Mouse (Mus musculus) midbrain, embryonic 16.5 days (tissue): ENCODE results near the gene Vps72. TPM values are rescaled to one million over a fixed set of nuclear protein-coding genes. Genes with fewer than 3 reads are reported as not detected.

Experiments
- ATAC-seq: fragments of 200-750 bp; cut with Nextera tagmentation; 2 replicates; pipeline ENCODE4 v1.8.0; 2017; ENCODE audit warnings: moderate TSS enrichment
- H3K27ac ChIP-seq: fragments of 300-500 bp; sonication (generic); 2 replicates; pipeline ENCODE4 v1.5.1; 2014; ENCODE audit warnings: mild to moderate bottlenecking, low read length, mixed read lengths
- H3K27me3 ChIP-seq: fragments of 300-500 bp; sonication (generic); 2 replicates; pipeline ENCODE4 v1.6.1; 2014; ENCODE audit warnings: low read depth, low read length, mixed read lengths; ENCODE audit not compliant: control insufficient read depth, insufficient read depth
- H3K36me3 ChIP-seq: fragments of 300-500 bp; sonication (generic); 2 replicates; pipeline ENCODE4 v1.6.1; 2014; ENCODE audit warnings: mild to moderate bottlenecking, low read length, moderate library complexity, mixed read lengths; ENCODE audit not compliant: control insufficient read depth, insufficient read depth
- H3K4me1 ChIP-seq: fragments of 300-500 bp; sonication (generic); 2 replicates; pipeline ENCODE4 v1.6.1; 2014; ENCODE audit warnings: mild to moderate bottlenecking, low read length, mixed read lengths; ENCODE audit not compliant: control insufficient read depth, insufficient read depth
- H3K4me2 ChIP-seq: fragments of 300-500 bp; sonication (generic); 2 replicates; pipeline ENCODE4 v1.6.1; 2014; ENCODE audit warnings: mild to moderate bottlenecking, low read length, mixed read lengths
- H3K4me3 ChIP-seq: fragments of 300-500 bp; sonication (generic); 2 replicates; pipeline ENCODE4 v1.5.1; 2014; ENCODE audit warnings: low read depth, mild to moderate bottlenecking, low read length, moderate library complexity, mixed read lengths
- H3K9ac ChIP-seq: fragments of 300-500 bp; sonication (generic); 2 replicates; pipeline ENCODE4 v1.6.1; 2014; ENCODE audit warnings: low read depth, low read length, mixed read lengths
- H3K9me3 ChIP-seq: fragments of 300-500 bp; sonication (generic); replicated peaks from 2 replicates; pipeline ENCODE4 v1.6.1; 2014; ENCODE audit warnings: mild to moderate bottlenecking, low read length, mixed read lengths; ENCODE audit not compliant: control insufficient read depth, poor library complexity, severe bottlenecking
- WGBS: fragments of 180-500 bp; shearing (Covaris S2); extraction: QIAGEN DNeasy Blood & Tissue Kit; methylation state at CpG from one replicate; pipeline ENCODE4 v1.1.7; 2014; 5-methylcytosine and 5-hydroxymethylcytosine counted together
- polyA plus RNA-seq: library from polyadenylated mRNA; unstranded; fragments of >200 nt; fragmentation: Nextera tagmentation; extraction: Ambion mirVana; gene quantifications from 2 replicates; pipeline ENCODE4 v1.2.1, GENCODE M21; 2015

The Vps72 gene
- polyA plus RNA-seq, 1 experiment from 2014 or later = 170 TPM

DNA sequence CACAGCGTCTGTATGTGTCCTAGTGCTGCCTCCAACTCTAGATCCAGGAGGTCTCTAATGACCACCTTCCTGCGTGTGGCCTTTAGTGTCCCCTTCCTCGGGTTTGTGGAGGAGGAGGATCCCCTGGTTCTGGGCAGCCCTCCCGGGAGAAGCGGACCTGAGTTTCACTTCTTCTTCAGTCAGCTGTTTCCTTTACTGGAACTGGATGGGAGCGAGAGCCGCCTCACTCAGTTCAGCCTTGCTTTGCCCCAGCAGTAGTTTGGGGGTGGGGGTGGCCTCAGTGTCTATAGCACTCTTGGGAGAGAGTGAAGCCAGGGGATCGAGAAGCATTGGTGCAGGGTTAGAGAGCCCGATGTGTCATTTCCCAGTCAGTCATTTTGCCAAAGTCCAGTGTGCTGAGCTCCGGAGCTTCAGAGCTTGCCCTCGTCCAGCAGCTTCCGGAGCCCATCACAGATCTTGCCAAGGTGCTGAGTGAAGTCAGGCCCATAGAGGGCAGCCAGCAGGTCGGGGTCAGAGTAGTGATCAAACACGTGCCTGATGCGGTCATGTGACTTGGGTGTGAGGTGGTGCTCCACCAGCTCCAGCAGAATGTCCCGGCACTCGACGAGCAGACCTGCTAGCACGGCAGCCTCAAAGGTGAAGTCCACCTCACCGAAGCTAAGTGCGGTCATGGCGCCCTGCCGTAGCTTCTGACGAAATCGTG lies 28.9 kb downstream of the Vps72 start:
- H3K4me3 ChIP-seq = no peak overlapping the region
- H3K27ac ChIP-seq = no peak overlapping the region
- no peak overlapping the region for H3K9ac ChIP-seq
- H3K27me3 ChIP-seq = no peaks in the 10 kb centered on the region
- H3K4me2 ChIP-seq = no peak overlapping the region
- no peak for ATAC-seq
- 70% methylated on average over 25 of the region's 25 CpGs for WGBS
- peaks cover 14% of the 10 kb centered on the region for H3K4me1 ChIP-seq
- H3K36me3 ChIP-seq = peaks cover 7% of the 10 kb centered on the region; the same call in 1 of the 2 replicates
- H3K9me3 ChIP-seq = no peaks in the 10 kb centered on the region

GRCm38 (mm10) chr3:95140289-95140595 lies 29.4 kb downstream of the Vps72 start:
- WGBS = 66% methylated on average over 18 of the region's 18 CpGs
- ATAC-seq = no peak
- H3K4me2 ChIP-seq = no peak overlapping the region
- no peak overlapping the region for H3K9ac ChIP-seq
- no peaks in the 10 kb centered on the region for H3K27me3 ChIP-seq
- H3K27ac ChIP-seq = no peak overlapping the region
- H3K4me3 ChIP-seq = no peak overlapping the region
- peaks cover 7% of the 10 kb centered on the region; the same call in 1 of the 2 replicates for H3K36me3 ChIP-seq
- peaks cover 10% of the 10 kb centered on the region for H3K4me1 ChIP-seq
- H3K9me3 ChIP-seq = no peaks in the 10 kb centered on the region

DNA sequence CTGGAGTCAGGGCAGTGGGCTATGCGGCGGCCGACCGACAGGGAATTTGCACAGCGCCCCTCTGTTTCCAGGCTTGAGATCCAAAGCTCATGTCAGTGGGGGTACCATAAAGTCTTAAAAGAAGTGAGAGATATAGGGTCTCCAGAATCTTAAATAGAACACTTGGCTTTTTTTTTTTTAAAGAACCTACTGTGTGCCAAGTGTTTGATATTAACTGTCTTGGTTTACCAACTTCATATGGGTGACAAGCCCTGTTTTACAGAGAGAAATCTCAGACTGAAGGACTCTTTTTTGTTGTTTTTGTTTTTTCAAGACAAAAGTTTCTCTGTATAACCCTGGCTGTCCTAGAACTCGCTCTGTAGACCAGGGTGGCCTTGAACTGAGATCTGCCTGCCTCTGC lies 30.0 kb downstream of the Vps72 start:
- no peak overlapping the region for H3K4me2 ChIP-seq
- H3K9me3 ChIP-seq = no peaks in the 10 kb centered on the region
- 90% methylated on average over 6 of the region's 6 CpGs for WGBS
- no peak overlapping the region for H3K9ac ChIP-seq
- H3K27ac ChIP-seq = no peak overlapping the region
- H3K4me3 ChIP-seq = no peak overlapping the region
- H3K4me1 ChIP-seq = peaks cover 4% of the 10 kb centered on the region
- H3K36me3 ChIP-seq = peaks cover 7% of the 10 kb centered on the region; the same call in 1 of the 2 replicates
- no peaks in the 10 kb centered on the region for H3K27me3 ChIP-seq
- no peak for ATAC-seq

- H3K27me3 ChIP-seq = no peaks in the 10 kb centered on the region
- H3K9me3 ChIP-seq = no peaks in the 10 kb centered on the region
- H3K36me3 ChIP-seq = peaks cover 7% of the 10 kb centered on the region; the same call in 1 of the 2 replicates
- no peak overlapping the region for H3K4me3 ChIP-seq
- no peak overlapping the region for H3K27ac ChIP-seq
- peaks cover 3% of the 10 kb centered on the region; the same call in 1 of the 2 replicates for H3K4me1 ChIP-seq
- no peak overlapping the region for H3K4me2 ChIP-seq
- no peak overlapping the region for H3K9ac ChIP-seq
- WGBS = 93% methylated on average over 9 of the region's 9 CpGs
- no peak for ATAC-seq
These were observed 30.7 kb downstream of the Vps72 start for GRCm38 (mm10) chr3:95141474-95141873.

DNA sequence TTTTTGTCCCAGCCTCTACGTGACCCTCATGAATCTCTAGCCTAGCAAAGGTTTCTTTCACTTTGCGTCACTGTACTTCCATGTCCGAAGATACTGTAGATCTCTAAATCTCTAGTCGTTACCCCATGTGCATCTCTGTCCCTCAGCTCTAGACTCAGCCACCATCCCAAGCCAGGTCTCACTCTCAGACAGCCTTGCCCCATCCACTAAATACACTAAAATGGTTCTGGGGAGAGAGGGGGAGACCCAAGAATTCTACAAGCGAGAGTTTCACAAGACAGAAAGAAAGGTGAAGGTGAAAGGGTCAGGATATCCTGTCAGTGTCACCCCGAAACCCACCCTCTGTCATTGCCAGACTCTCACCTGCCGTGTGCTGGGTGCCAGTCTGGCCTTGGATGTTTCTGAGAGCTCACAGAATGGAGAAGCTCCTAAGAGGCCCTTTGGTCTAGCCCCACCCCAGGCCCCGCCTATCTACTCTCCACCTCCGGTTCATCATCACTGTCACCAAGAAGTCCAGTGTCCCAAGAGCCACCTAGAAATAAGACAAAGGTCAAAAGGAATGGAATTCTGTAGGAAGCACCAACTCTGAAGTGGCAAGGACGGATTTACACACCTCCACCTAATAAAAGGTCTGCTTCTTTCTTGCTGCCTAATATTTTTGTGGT lies 31.3 kb downstream of the Vps72 start, which contains the start of gene Tnfaip8l2:
Tnfaip8l2 (minus strand) TSS at position 409 of the 665 bp plus-strand sequence.
- no peaks in the 10 kb centered on the region for H3K27me3 ChIP-seq
- peaks cover 7% of the 10 kb centered on the region; the same call in 1 of the 2 replicates for H3K36me3 ChIP-seq
- WGBS = 88% methylated on average over 10 of the region's 10 CpGs
- ATAC-seq = no peak
- no peak within 1 kb of the TSS for H3K9ac ChIP-seq
- no peaks in the 10 kb centered on the region for H3K9me3 ChIP-seq
- no peak within 1 kb of the TSS for H3K4me3 ChIP-seq
- no peak within 1 kb of the TSS for H3K4me2 ChIP-seq
- no peaks in the 10 kb centered on the region for H3K4me1 ChIP-seq
- no peak within 1 kb of the TSS for H3K27ac ChIP-seq

GRCm38 (mm10) chr3:95142617-95143011 lies 31.8 kb downstream of the Vps72 start:
- no peaks in the 10 kb centered on the region for H3K27me3 ChIP-seq
- H3K9ac ChIP-seq = no peak overlapping the region
- H3K9me3 ChIP-seq = no peaks in the 10 kb centered on the region
- H3K4me2 ChIP-seq = no peak overlapping the region
- 7% methylated on average over 5 of the region's 5 CpGs for WGBS
- H3K4me3 ChIP-seq = no peak overlapping the region
- peak; percentile 61 for ATAC-seq
- H3K36me3 ChIP-seq = peaks cover 7% of the 10 kb centered on the region; the same call in 1 of the 2 replicates
- no peak overlapping the region for H3K27ac ChIP-seq
- H3K4me1 ChIP-seq = no peaks in the 10 kb centered on the region

GRCm38 (mm10) chr3:95147924-95148323 lies 37.1 kb downstream of the Vps72 start:
- no peaks in the 10 kb centered on the region for H3K27me3 ChIP-seq
- no peak overlapping the region for H3K27ac ChIP-seq
- 46% methylated on average over 3 of the region's 3 CpGs for WGBS
- ATAC-seq = no peak
- H3K9ac ChIP-seq = no peak overlapping the region
- no peaks in the 10 kb centered on the region for H3K9me3 ChIP-seq
- no peak overlapping the region for H3K4me2 ChIP-seq
- no peak overlapping the region for H3K4me3 ChIP-seq
- no peaks in the 10 kb centered on the region for H3K4me1 ChIP-seq
- H3K36me3 ChIP-seq = no peaks in the 10 kb centered on the region

DNA sequence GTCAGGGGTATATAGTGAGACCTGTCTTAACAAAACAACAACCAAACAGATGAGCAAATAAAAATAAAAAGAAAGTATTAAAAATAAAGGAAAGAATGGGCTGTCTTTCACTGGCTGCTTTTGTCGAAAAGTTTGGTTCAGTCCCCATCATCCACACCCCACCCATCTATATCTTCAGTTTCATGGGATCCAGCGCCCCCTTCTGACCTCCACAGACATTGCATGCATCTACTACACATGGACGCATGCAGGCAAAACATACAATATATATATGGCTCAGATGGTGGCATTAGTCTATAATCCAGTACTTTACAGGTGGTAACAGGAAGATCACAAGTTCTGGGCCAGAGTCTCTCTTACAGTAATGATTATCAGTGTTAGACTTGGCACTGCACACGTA lies 43.1 kb downstream of the Vps72 start:
- no peak overlapping the region for H3K27ac ChIP-seq
- no peak overlapping the region for H3K4me2 ChIP-seq
- H3K9me3 ChIP-seq = no peaks in the 10 kb centered on the region
- no peak for ATAC-seq
- no peak overlapping the region for H3K9ac ChIP-seq
- H3K27me3 ChIP-seq = no peaks in the 10 kb centered on the region
- WGBS = 55% methylated on average over 4 of the region's 4 CpGs
- no peaks in the 10 kb centered on the region for H3K36me3 ChIP-seq
- no peaks in the 10 kb centered on the region for H3K4me1 ChIP-seq
- H3K4me3 ChIP-seq = no peak overlapping the region

- Histone ChIP-seq H3K4me1 (peaks cover 28% of the 10 kb centered on the region), H3K9me3 (no peaks in the 10 kb centered on the region), H3K4me2 (peak overlapping the region; percentile 57), H3K36me3 (peaks cover under 1% of the 10 kb centered on the region; the same call in 1 of the 2 replicates), H3K27me3 (no peaks in the 10 kb centered on the region), H3K9ac (peak overlapping the region; percentile 47), H3K4me3 (peak overlapping the region; percentile 91), H3K27ac (peak overlapping the region; percentile 88)
- WGBS = 9% methylated on average over 8 of the region's 8 CpGs
- no peak for ATAC-seq
These were observed 48.7 kb downstream of the Vps72 start for GRCm38 (mm10) chr3:95159511-95159986.
